Mouse (Mus musculus) gastrocnemius, adult 2 months (tissue): ENCODE results near the gene Cyp2c23. TPM values are rescaled to one million over a fixed set of nuclear protein-coding genes. Genes with fewer than 3 reads are reported as not detected.

Experiments used
- DNase-seq: peaks from one replicate; pipeline ENCODE4 v3.0.0; 2022
- H3K27ac ChIP-seq: fragments of 200-600 bp; 2 replicates; pipeline ENCODE4 v1.8.1; 2022; ENCODE audit warnings: mild to moderate bottlenecking
- H3K4me3 ChIP-seq: fragments of 200-600 bp; 2 replicates; pipeline ENCODE4 v1.8.1; 2022; ENCODE audit warnings: mild to moderate bottlenecking, moderate library complexity
- CTCF ChIP-seq: fragments of 200-600 bp; IDR thresholded peaks from 2 replicates; pipeline ENCODE4 v1.8.1; 2022; ENCODE audit warnings: antibody characterized with exemption, mild to moderate bottlenecking, moderate library complexity
- intact Hi-C: fragments of 180-260 bp; cut with DNase I; formaldehyde crosslinking; loops from one replicate; pipeline ENCODE4 v1.15.1; 2025
- long read RNA-seq, 2 experiments: library from polyadenylated mRNA; stranded (forward); transcript quantifications; one replicate each; pipeline ENCODE4 v2.0.0; 2021
- total RNA-seq, 2 experiments: library from RNA; stranded (reverse); gene quantifications; 2 replicates each; pipeline ENCODE4 v1.2.3; 2021

The Cyp2c23 gene
- total RNA-seq = not detected
- long read RNA-seq, experiment 1 = 0 reads
- long read RNA-seq, experiment 2 = 0 reads

GRCm38 (mm10) chr19:44028972-44029371, at the start of gene Cyp2c23:
Cyp2c23 (minus strand) TSS chr19:44029208.
- H3K4me3 ChIP-seq = no peak within 1 kb of the TSS
- no peak within 1 kb of the TSS for H3K27ac ChIP-seq
- no peak for TF ChIP-seq CTCF
- intact Hi-C loops = no loop called here
- DNase-seq = no peak

- TF ChIP-seq CTCF = no peak
- no peak overlapping the region for H3K4me3 ChIP-seq
- H3K27ac ChIP-seq = no peak overlapping the region
- DNase-seq = no peak
- intact Hi-C loops = no loop called here
Observed at GRCm38 (mm10) chr19:44077024-44077423, 48.0 kb upstream of the Cyp2c23 start.

- Histone ChIP-seq H3K4me3 (no peak overlapping the region), H3K27ac (no peak overlapping the region)
- intact Hi-C loops = no loop called here
- TF ChIP-seq CTCF = no peak
- no peak for DNase-seq
Observed at GRCm38 (mm10) chr19:44076457-44076856, 47.4 kb upstream of the Cyp2c23 start.

GRCm38 (mm10) chr19:44074986-44075385, 46.0 kb upstream of the Cyp2c23 start:
- DNase-seq = peak; percentile 17
- no peak overlapping the region for H3K27ac ChIP-seq
- no peak overlapping the region for H3K4me3 ChIP-seq
- intact Hi-C loops = no loop called here
- TF ChIP-seq CTCF = no peak

GRCm38 (mm10) chr19:44071166-44071565, 42.2 kb upstream of the Cyp2c23 start:
- intact Hi-C loops = no loop called here
- no peak overlapping the region for H3K27ac ChIP-seq
- peak; percentile 16 for DNase-seq
- no peak overlapping the region for H3K4me3 ChIP-seq
- TF ChIP-seq CTCF = no peak

GRCm38 (mm10) chr19:44069914-44070232, 40.9 kb upstream of the Cyp2c23 start:
- no peak for TF ChIP-seq CTCF
- Histone ChIP-seq H3K4me3 (peak overlapping the region; percentile 83), H3K27ac (peak overlapping the region; percentile 90)
- no peak for DNase-seq
- intact Hi-C loops = no loop called here

- intact Hi-C loops = no loop called here
- TF ChIP-seq CTCF = no peak
- DNase-seq = peak; percentile 95
- Histone ChIP-seq H3K4me3 (peak within 1 kb of the TSS; percentile 83), H3K27ac (peak within 1 kb of the TSS; percentile 90)
Observed at GRCm38 (mm10) chr19:44069121-44069913, 40.3 kb upstream of the Cyp2c23 start, which contains the start of gene Erlin1. Erlin1 (minus strand) TSS chr19:44069785.

GRCm38 (mm10) chr19:44068232-44068631, 39.2 kb upstream of the Cyp2c23 start:
- intact Hi-C loops = no loop called here
- H3K27ac ChIP-seq = no peak overlapping the region
- peak overlapping the region; percentile 83 for H3K4me3 ChIP-seq
- TF ChIP-seq CTCF = no peak
- DNase-seq = no peak

GRCm38 (mm10) chr19:44067323-44068049, 38.5 kb upstream of the Cyp2c23 start:
- intact Hi-C loops = no loop called here
- Histone ChIP-seq H3K27ac (no peak overlapping the region), H3K4me3 (no peak overlapping the region)
- no peak for DNase-seq
- no peak for TF ChIP-seq CTCF

GRCm38 (mm10) chr19:44064734-44065133, 35.7 kb upstream of the Cyp2c23 start:
- H3K27ac ChIP-seq = no peak overlapping the region
- no peak for DNase-seq
- intact Hi-C loops = no loop called here
- no peak overlapping the region for H3K4me3 ChIP-seq
- TF ChIP-seq CTCF = no peak

- intact Hi-C loops = no loop called here
- Histone ChIP-seq H3K4me3 (no peak overlapping the region), H3K27ac (no peak overlapping the region)
- TF ChIP-seq CTCF = no peak
- DNase-seq = no peak
Observed at GRCm38 (mm10) chr19:44063773-44064172, 34.8 kb upstream of the Cyp2c23 start.

- Histone ChIP-seq H3K27ac (no peak overlapping the region), H3K4me3 (no peak overlapping the region)
- intact Hi-C loops = no loop called here
- no peak for DNase-seq
- no peak for TF ChIP-seq CTCF
Observed at GRCm38 (mm10) chr19:44060226-44060625, 31.2 kb upstream of the Cyp2c23 start.

- intact Hi-C loops = no loop called here
- no peak overlapping the region for H3K27ac ChIP-seq
- H3K4me3 ChIP-seq = no peak overlapping the region
- no peak for DNase-seq
- TF ChIP-seq CTCF = no peak
Observed at GRCm38 (mm10) chr19:44055173-44055826, 26.3 kb upstream of the Cyp2c23 start.
